Mouse (Mus musculus): ENCODE results near the gene Terf2. TPM values are rescaled to one million over a fixed set of nuclear protein-coding genes. Genes with fewer than 3 reads are reported as not detected.

The Terf2 gene
- polyA plus RNA-seq, 1 experiment from 2014 or later = 15.8 TPM

DNA sequence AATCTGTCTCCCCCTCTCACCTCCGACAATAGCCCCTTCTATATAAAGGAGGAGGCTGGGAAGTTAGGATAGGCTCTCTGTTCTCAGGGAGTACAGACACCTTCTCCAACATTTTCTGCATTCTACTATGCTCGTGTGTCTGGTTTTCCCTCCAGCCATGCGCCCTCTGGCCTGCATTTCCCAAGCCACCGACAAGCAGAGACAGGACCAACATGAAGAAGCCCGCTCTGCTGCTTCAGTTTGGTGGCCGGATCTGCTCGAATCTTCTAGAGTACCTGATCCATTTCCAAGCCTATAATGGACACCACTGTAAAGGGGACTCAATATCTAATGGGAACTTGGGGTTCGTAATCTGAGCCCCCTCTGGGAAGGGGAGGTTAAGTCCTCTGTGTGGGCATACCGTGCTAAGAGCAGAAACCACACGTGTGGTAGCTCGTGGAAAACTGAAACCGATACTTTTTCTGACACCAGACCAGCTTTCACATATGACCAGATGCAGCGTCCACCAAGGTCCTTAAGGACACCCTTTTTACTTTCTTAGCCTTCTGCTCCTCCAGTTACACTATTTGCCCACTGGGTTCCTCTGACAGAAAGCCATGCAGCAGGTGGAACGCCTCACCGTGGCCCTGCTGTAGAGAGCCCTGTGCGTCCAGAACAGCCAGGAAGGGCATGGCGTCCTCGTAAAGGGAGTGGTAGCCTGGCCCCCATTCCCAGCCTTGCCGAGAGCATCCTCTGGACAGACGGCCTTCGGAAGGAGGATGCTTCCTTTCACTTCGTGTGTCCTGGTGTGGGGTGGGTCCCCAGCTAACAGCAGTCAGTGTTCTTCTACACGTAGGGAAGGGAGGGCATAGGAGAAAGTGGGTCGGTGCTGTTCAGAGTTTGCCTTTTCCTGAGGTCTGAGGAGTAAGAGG, 36.5 kb upstream of the Terf2 start:
- H3K27ac ChIP-seq (ENCODE audit: low read length) = no peak overlapping the region
- H3K9ac ChIP-seq (replicated peaks; ENCODE audit: low read depth, low read length) = no peak overlapping the region
- no peak for ATAC-seq (ENCODE audit: insufficient number of reproducible peaks, insufficient read depth, low FRiP score, low read depth)
- no peak overlapping the region for H3K4me3 ChIP-seq (ENCODE audit: low read depth, low read length)
- WGBS = 74% methylated on average over 24 of the region's 24 CpGs
- H3K4me1 ChIP-seq (ENCODE audit: control insufficient read depth, insufficient read depth, low read length) = peaks cover 6% of the 10 kb centered on the region; the same call in 1 of the 2 replicates
- no peaks in the 10 kb centered on the region for H3K36me3 ChIP-seq (ENCODE audit: control insufficient read depth, insufficient read depth, low read length)
- H3K4me2 ChIP-seq (replicated peaks; ENCODE audit: low read depth, low read length) = no peak overlapping the region
- no peaks in the 10 kb centered on the region for H3K27me3 ChIP-seq (ENCODE audit: control insufficient read depth, insufficient read depth, low read length)
- H3K9me3 ChIP-seq (ENCODE audit: control insufficient read depth, low read depth, low read length) = no peaks in the 10 kb centered on the region

DNA sequence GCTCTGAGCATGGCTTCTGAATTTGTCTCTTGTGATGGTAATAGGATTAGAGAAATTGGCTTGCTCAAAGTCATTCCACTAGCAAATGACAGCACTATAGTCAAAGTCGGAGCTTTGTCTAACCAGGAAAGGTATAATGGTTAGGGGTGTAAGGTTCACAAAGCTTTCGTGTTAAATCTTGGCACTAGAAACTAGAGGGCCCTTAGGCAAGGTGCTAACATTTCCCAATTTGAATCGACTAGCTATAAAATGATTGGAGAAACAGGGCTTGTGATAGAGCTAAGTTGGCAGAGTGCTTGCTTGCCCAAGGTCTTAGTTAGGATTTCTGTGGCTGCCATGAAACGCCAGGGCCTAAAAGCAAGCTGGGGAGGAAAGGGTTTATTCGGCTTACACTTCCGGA, 33.7 kb upstream of the Terf2 start:
- Histone ChIP-seq H3K27me3 (ENCODE audit: control insufficient read depth, insufficient read depth, low read length) (no peaks in the 10 kb centered on the region), H3K4me1 (ENCODE audit: control insufficient read depth, insufficient read depth, low read length) (peaks cover 6% of the 10 kb centered on the region; the same call in 1 of the 2 replicates), H3K36me3 (ENCODE audit: control insufficient read depth, insufficient read depth, low read length) (no peaks in the 10 kb centered on the region), H3K27ac (ENCODE audit: low read length) (peak overlapping the region; percentile 2; the same call in 1 of the 2 replicates), H3K4me2 (replicated peaks; ENCODE audit: low read depth, low read length) (no peak overlapping the region), H3K9me3 (ENCODE audit: control insufficient read depth, low read depth, low read length) (no peaks in the 10 kb centered on the region), H3K9ac (replicated peaks; ENCODE audit: low read depth, low read length) (no peak overlapping the region), H3K4me3 (ENCODE audit: low read depth, low read length) (no peak overlapping the region)
- 85% methylated on average over 6 of the region's 6 CpGs for WGBS
- ATAC-seq (ENCODE audit: insufficient number of reproducible peaks, insufficient read depth, low FRiP score, low read depth) = no peak

DNA sequence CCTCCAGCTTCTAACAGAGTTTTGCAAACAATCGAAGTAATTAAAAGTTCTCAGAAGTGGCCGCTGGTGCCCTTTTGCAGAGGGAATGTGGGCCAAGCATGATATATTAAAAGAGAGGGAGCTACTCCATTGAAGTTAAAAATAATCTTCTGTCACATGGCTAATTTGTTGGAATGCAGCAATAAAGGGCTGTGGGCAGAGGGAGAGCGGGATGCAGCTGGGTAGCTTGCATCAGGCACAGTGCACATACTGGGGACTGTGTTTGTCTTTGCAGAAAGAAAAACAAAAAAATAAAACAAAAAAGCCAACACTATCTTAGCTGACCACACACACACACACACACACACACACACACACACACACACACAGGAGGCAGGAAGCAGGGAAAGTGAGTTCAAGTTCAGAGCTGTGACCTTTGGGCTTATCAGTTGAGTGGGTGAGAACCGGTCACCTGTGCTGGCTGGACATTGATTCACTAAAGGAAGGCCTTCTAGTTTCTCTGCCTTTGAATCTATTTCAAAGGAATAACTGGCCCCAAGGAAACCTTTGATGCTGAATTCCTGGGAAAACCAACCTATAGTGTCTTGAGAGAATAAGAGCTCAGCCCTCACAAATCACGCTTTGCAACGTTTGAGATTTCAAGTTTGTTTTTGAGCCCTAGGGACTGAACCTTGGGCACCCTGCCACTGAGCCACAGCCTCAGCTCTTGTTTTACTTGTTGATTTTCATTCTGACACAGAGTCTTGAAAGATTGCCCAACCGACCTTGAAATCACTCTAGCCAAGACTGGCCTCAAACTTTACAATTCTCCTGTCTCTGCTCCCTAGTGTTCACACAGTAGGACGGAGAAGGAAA, 33.1 kb upstream of the Terf2 start:
- H3K9me3 ChIP-seq (ENCODE audit: control insufficient read depth, low read depth, low read length) = no peaks in the 10 kb centered on the region
- H3K4me1 ChIP-seq (ENCODE audit: control insufficient read depth, insufficient read depth, low read length) = peaks cover 6% of the 10 kb centered on the region; the same call in 1 of the 2 replicates
- ATAC-seq (ENCODE audit: insufficient number of reproducible peaks, insufficient read depth, low FRiP score, low read depth) = no peak
- H3K27me3 ChIP-seq (ENCODE audit: control insufficient read depth, insufficient read depth, low read length) = no peaks in the 10 kb centered on the region
- peak overlapping the region; percentile 11; the same call in 1 of the 2 replicates for H3K27ac ChIP-seq (ENCODE audit: low read length)
- WGBS = 47% methylated on average over 8 of the region's 8 CpGs
- H3K36me3 ChIP-seq (ENCODE audit: control insufficient read depth, insufficient read depth, low read length) = no peaks in the 10 kb centered on the region
- no peak overlapping the region for H3K9ac ChIP-seq (replicated peaks; ENCODE audit: low read depth, low read length)
- no peak overlapping the region for H3K4me3 ChIP-seq (ENCODE audit: low read depth, low read length)
- H3K4me2 ChIP-seq (replicated peaks; ENCODE audit: low read depth, low read length) = no peak overlapping the region

DNA sequence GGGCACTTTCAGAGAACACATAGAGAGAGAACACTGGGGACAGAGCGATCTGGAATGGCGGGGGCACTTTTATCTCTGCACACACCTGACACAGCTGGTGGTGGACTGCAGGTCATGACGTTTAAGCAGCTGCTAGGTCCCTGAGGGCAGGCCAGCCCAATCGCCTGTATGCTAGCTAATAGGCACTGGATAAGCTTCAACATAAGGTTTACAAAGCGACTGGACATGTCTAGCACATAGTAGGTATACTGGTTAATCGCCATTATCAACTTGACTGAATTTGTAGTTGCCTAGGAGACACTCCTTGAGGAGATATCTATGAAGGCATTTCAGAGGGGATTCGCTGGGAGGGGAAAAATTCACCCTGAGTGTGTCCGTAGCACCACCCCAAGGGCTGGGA, 28.0 kb upstream of the Terf2 start:
- Histone ChIP-seq H3K4me1 (ENCODE audit: control insufficient read depth, insufficient read depth, low read length) (peaks cover 3% of the 10 kb centered on the region; the same call in 1 of the 2 replicates), H3K4me2 (replicated peaks; ENCODE audit: low read depth, low read length) (no peak overlapping the region), H3K9ac (replicated peaks; ENCODE audit: low read depth, low read length) (no peak overlapping the region), H3K27ac (ENCODE audit: low read length) (no peak overlapping the region), H3K27me3 (ENCODE audit: control insufficient read depth, insufficient read depth, low read length) (no peaks in the 10 kb centered on the region), H3K4me3 (ENCODE audit: low read depth, low read length) (no peak overlapping the region), H3K36me3 (ENCODE audit: control insufficient read depth, insufficient read depth, low read length) (no peaks in the 10 kb centered on the region), H3K9me3 (ENCODE audit: control insufficient read depth, low read depth, low read length) (no peaks in the 10 kb centered on the region)
- no peak for ATAC-seq (ENCODE audit: insufficient number of reproducible peaks, insufficient read depth, low FRiP score, low read depth)
- 59% methylated on average over 8 of the region's 8 CpGs for WGBS

DNA sequence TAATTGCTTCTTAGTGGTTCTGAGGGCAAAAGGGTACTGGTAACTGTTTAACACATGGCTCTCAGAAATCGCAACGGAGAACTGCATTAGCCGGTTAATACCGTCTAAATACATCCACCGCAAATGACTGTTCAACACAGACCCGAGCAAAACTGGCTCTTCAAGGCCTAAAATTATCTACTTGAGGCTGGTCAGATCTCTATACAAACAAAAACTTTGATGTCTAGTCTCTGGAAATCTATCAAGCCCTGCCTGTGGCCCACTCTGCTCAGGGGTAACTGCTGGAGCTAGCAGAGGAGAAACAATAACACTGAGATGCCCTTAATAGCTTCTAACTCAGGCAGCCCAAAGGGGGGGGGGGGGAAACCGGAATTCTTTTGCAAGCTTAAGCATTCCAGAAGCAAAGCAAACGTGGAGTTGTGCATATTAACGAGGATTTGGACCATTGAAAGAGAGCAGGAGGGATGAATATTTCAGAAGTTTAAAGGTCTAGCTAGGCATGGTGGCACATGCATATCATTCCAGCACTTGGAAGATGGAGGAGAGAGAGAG, 26.8 kb upstream of the Terf2 start:
- 6% methylated on average over 9 of the region's 9 CpGs for WGBS
- Histone ChIP-seq H3K4me2 (replicated peaks; ENCODE audit: low read depth, low read length) (no peak overlapping the region), H3K4me1 (ENCODE audit: control insufficient read depth, insufficient read depth, low read length) (no peaks in the 10 kb centered on the region), H3K9me3 (ENCODE audit: control insufficient read depth, low read depth, low read length) (no peaks in the 10 kb centered on the region), H3K27me3 (ENCODE audit: control insufficient read depth, insufficient read depth, low read length) (no peaks in the 10 kb centered on the region), H3K27ac (ENCODE audit: low read length) (no peak overlapping the region), H3K4me3 (ENCODE audit: low read depth, low read length) (no peak overlapping the region), H3K36me3 (ENCODE audit: control insufficient read depth, insufficient read depth, low read length) (no peaks in the 10 kb centered on the region), H3K9ac (replicated peaks; ENCODE audit: low read depth, low read length) (no peak overlapping the region)
- no peak for ATAC-seq (ENCODE audit: insufficient number of reproducible peaks, insufficient read depth, low FRiP score, low read depth)

DNA sequence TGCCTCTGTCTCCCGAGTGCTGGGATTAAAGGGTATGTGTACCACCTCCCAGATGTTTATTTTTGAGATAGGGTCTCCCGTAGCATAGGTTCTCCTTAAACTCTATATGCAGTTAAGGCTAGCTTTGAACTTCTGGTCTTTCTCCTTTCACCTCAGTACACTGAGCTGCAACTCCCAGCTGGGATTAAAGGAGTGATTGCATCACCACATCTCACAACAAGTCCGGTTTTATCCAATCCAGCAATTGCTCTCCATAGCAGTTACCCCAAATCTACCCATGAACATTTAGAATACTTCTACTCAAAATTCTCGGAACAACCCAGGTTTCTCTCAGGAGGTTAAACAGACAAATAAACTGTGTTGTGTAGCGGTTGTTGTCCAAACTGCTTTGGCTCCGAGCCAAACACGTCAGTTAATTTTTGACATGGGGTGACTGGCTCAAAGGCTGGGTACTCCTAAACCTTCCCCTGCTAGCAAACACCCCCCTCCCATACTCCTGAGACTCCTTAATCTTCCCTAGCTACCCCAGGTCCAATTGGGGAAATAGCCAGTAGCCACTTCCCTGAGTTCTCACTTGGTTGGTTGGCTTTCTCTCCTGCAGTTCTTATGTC, 25.4 kb upstream of the Terf2 start:
- no peak overlapping the region for H3K9ac ChIP-seq (replicated peaks; ENCODE audit: low read depth, low read length)
- WGBS = 86% methylated on average over 7 of the region's 7 CpGs
- H3K9me3 ChIP-seq (ENCODE audit: control insufficient read depth, low read depth, low read length) = no peaks in the 10 kb centered on the region
- H3K4me3 ChIP-seq (ENCODE audit: low read depth, low read length) = no peak overlapping the region
- no peak overlapping the region for H3K27ac ChIP-seq (ENCODE audit: low read length)
- H3K4me2 ChIP-seq (replicated peaks; ENCODE audit: low read depth, low read length) = no peak overlapping the region
- H3K36me3 ChIP-seq (ENCODE audit: control insufficient read depth, insufficient read depth, low read length) = no peaks in the 10 kb centered on the region
- no peaks in the 10 kb centered on the region for H3K27me3 ChIP-seq (ENCODE audit: control insufficient read depth, insufficient read depth, low read length)
- ATAC-seq (ENCODE audit: insufficient number of reproducible peaks, insufficient read depth, low FRiP score, low read depth) = no peak
- H3K4me1 ChIP-seq (ENCODE audit: control insufficient read depth, insufficient read depth, low read length) = no peaks in the 10 kb centered on the region

DNA sequence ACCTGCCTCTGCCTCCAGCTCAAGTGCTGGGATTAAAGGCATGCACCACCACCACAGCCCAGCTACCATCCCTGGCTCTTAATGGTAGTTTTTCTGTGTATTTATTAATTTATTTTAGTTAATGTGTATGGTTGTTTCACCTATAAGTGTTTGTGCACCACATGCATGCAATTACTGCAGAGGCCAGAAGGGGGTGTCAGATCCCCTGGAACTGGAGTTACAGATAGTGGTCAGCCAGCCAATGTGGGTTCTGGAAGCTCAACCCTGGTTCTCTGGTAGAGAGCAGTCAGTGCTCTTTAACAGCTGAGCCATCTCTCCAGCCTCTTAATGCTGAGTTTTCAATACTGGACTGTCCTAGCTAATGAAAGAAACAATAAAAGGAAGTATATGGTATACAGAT, 24.5 kb upstream of the Terf2 start:
- Histone ChIP-seq H3K9me3 (ENCODE audit: control insufficient read depth, low read depth, low read length) (no peaks in the 10 kb centered on the region), H3K9ac (replicated peaks; ENCODE audit: low read depth, low read length) (no peak overlapping the region), H3K4me1 (ENCODE audit: control insufficient read depth, insufficient read depth, low read length) (no peaks in the 10 kb centered on the region), H3K27ac (ENCODE audit: low read length) (no peak overlapping the region), H3K4me2 (replicated peaks; ENCODE audit: low read depth, low read length) (no peak overlapping the region), H3K36me3 (ENCODE audit: control insufficient read depth, insufficient read depth, low read length) (no peaks in the 10 kb centered on the region), H3K4me3 (ENCODE audit: low read depth, low read length) (no peak overlapping the region), H3K27me3 (ENCODE audit: control insufficient read depth, insufficient read depth, low read length) (no peaks in the 10 kb centered on the region)
- ATAC-seq (ENCODE audit: insufficient number of reproducible peaks, insufficient read depth, low FRiP score, low read depth) = no peak

DNA sequence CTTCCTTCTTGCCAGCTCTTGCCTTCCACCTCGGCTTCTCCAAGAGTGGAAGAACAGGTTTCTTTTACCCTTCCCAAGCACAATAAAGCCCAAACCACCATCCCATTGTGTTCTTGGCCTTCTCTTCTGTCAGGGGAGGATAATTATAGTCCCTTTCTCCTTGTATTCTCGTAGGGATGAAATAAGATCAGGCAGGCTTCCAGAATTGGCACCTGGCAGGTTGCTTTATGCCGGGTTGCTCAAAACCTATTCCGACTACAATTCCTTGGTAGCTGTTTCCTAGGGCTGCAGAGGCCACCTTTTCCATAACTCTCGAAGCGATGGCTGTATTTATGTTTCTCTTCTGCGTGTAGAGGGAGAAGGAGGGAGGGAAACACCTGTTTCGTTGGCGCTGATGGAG, 23.1 kb upstream of the Terf2 start:
- Histone ChIP-seq H3K4me3 (ENCODE audit: low read depth, low read length) (no peak overlapping the region), H3K27ac (ENCODE audit: low read length) (peak overlapping the region; percentile 64; the same call in 1 of the 2 replicates), H3K9ac (replicated peaks; ENCODE audit: low read depth, low read length) (no peak overlapping the region), H3K36me3 (ENCODE audit: control insufficient read depth, insufficient read depth, low read length) (no peaks in the 10 kb centered on the region), H3K27me3 (ENCODE audit: control insufficient read depth, insufficient read depth, low read length) (no peaks in the 10 kb centered on the region), H3K9me3 (ENCODE audit: control insufficient read depth, low read depth, low read length) (no peaks in the 10 kb centered on the region), H3K4me1 (ENCODE audit: control insufficient read depth, insufficient read depth, low read length) (0 out of 2 replicates have a peak, but pooled peaks cover 5% of the 10 kb centered on the region), H3K4me2 (replicated peaks; ENCODE audit: low read depth, low read length) (no peak overlapping the region)
- WGBS = 49% methylated on average over 9 of the region's 9 CpGs
- no peak for ATAC-seq (ENCODE audit: insufficient number of reproducible peaks, insufficient read depth, low FRiP score, low read depth)
